Mouse (Mus musculus) intestine, embryonic 14.5 days (tissue): Measurements from ENCODE around the gene Pld6. TPM values are rescaled to one million over a fixed set of nuclear protein-coding genes. Genes with fewer than 3 reads are reported as not detected.

Experiments used
- polyA plus RNA-seq: library from polyadenylated mRNA; unstranded; fragments of >200 nt; fragmentation: Nextera tagmentation; extraction: Ambion mirVana; gene quantifications from 2 replicates; pipeline ENCODE4 v1.2.1, GENCODE M21; 2014

The Pld6 gene
- polyA plus RNA-seq, 1 experiment from 2014 or later, result 1.7 TPM

Other genes with a start within 250 kb of the Pld6 start
- 0.12 and 0.32 TPM in 2 replicates for gene Nlrp3, start 246.1 kb downstream of the Pld6 start, polyA plus RNA-seq
- gene Olfr222, start 211.4 kb downstream of the Pld6 start, polyA plus RNA-seq, result not detected in 2 replicates
- gene Olfr223, start 194.4 kb downstream of the Pld6 start, polyA plus RNA-seq, result not detected in 2 replicates
- gene Mprip, start 126.3 kb downstream of the Pld6 start, polyA plus RNA-seq, result 56.2 and 57.2 TPM in 2 replicates
- gene Flcn, start 22.4 kb upstream of the Pld6 start, polyA plus RNA-seq, result 30.1 and 31.4 TPM in 2 replicates
- 33.8 and 35.5 TPM in 2 replicates for gene Nt5m, start 51.8 kb upstream of the Pld6 start, polyA plus RNA-seq
- 206 and 211 TPM in 2 replicates for gene Cops3, start 52.2 kb upstream of the Pld6 start, polyA plus RNA-seq
- gene Med9, start 160.6 kb upstream of the Pld6 start, polyA plus RNA-seq, result 41.0 and 41.5 TPM in 2 replicates
- 1.4 and 2.0 TPM in 2 replicates for gene Rasd1, start 177.3 kb upstream of the Pld6 start, polyA plus RNA-seq